Mouse (Mus musculus): ENCODE measurements at regions not wholly inside any gene's neighbourhood (a gene's known extent, or its start where the extent isn't known, plus 50 kb on each side); places are given as distances from the start of the nearest gene placed in this dataset.
"Not testable (repeated sequence)": the region's sequence is repeated elsewhere in the genome, so short reads cannot be mapped to it uniquely, and the experiment has no call there.

DNA sequence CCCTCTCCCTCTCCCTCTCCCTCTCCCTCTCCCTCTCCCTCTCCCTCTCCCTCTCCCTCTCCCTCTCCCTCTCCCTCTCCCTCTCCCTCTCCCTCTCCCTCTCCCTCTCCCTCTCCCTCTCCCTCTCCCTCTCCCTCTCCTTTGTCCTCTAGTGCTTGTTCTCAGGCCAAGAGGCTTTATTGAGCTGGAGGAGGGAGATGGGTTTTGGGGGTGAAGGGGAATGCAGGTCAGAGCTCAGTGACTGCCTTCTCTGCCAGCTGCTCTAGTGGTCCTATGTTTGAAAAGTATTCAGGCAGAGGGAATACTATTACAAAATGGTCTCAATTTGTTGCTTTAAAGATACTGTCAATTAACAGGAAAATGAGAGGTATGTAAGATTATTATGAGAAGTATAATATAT lies 251.6 kb upstream of the Ubash3b start:
- ATAC-seq (replicated peaks; ENCODE audit: low read depth, poor library complexity, severe bottlenecking), result not testable (repeated sequence)

DNA sequence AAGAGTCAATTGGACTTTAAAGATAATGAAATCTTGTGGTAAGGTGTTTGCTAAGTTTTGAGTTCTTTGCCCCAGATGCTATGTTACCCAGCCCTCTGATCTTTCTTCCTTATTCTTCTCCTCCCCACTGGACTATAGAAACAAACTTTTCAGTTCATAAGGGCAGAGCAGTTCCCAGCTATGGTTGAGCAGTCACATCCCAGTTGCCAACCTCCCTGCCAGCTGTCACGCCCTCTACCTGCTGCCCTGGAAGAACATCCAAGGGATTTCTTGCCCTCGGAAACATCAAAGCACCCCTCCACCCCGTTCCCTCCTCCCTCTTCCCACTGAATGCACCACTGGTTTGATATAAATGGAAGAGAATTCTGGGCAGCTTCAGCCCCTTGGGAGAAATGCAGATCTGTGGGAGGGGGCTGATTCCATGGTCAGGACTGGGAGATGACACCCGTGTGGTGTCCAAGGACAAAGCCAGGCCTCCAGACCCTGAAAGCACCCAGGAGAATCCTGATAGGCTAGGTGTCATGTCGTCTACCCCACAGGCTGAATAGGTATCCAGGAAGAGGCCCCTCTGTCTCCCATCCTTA lies 250.8 kb upstream of the Ubash3b start:
- no peak for ATAC-seq (replicated peaks; ENCODE audit: low read depth, poor library complexity, severe bottlenecking)

DNA sequence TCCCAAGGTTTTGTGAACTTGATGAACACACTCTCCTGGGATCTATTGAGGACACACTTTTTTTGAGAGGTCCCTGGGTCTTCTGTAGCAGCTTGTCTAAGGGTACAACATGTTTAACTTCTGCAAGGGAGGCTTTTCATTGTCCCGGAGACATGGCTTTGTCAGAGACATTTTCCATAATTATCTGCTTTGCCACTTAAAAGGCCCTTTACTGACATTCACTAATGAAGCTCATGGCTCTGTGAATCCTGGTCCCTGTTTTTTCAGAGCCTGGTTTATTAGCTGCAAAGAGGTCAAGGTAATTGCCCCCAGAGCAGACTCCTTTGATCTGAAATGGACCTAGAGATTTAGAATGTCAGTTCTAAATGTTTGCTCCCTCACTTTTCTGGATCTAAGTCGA lies 246.8 kb upstream of the Ubash3b start:
- no peak for ATAC-seq (replicated peaks; ENCODE audit: low read depth, poor library complexity, severe bottlenecking)

DNA sequence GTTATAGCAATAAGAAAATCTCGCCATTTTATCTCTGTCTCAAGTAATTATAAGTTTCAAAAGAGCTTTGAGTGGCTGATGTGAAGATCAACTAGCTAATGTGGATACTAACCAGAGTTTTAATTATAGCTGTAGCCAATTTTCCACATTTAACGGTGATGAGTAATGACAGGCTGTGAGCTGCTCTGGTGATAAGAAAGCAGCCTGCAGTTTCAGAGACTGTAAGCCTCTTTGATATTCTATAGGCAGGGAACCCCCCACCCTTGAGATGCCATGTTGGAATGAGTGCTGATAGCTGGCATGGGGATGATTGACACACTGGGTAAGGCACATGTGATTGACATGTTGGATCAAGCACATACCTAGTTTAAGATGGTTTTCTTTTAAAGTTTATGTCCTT lies 245.6 kb upstream of the Ubash3b start:
- ATAC-seq (replicated peaks; ENCODE audit: low read depth, poor library complexity, severe bottlenecking), result no peak

DNA sequence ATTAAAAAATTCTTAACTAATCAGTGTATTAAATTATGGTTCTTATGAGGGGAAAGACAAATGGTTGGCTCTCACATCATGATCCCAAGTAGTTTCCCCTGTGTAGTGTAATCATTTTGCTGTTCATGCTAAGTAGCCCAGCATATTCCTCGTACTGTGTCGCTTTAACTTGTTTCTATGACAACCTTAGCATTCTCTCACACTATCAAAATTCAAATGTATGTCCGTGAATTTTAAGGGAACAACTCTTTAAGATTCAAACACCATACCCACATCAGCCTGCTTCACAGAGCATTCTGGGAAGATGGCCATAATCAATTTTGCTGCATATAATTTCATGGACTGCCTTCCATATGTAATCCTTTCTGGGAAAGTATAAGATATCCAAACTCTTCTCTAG lies 241.4 kb upstream of the Ubash3b start:
- ATAC-seq (replicated peaks; ENCODE audit: low read depth, poor library complexity, severe bottlenecking), result no peak

DNA sequence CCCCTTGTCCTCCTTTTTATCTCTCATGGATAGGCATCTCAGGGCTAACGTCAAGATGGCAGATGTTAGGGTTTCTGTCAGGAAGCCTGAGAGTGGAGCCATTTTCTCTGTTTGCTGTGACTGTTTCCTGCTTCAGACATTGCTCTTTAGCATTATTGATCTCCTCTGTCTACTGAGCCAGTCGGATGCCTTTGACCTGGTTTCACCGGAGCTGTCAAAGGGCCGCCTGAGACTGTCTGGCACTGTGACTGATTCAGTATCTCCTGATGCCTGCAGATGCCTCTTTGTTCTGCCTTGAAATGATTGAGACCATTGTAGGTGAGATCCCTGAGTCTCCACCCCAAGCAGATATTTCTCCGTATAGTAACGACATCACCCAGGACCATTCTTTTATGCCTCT lies 239.5 kb upstream of the Ubash3b start:
- ATAC-seq (replicated peaks; ENCODE audit: low read depth, poor library complexity, severe bottlenecking), result no peak

DNA sequence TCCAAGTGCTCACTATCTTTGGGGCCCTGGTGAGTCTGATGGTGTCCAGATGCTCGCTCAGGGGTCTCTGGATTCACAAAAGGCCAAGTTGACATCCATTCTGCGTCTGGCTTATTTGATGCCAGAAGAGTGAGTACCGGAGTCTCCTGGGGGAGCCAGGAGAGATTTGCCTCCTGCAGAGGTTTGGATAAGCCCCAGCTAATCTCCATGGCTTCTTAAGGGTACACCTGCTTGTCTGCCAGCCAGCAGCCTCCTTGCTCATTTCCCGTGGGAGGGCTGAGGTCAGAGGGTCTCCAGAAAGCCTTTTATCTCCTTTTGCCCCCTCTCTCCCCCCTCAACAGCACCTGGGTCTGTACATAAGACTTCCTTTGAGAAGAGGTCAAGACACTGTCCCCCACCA lies 234.0 kb upstream of the Ubash3b start:
- no peak for ATAC-seq (replicated peaks; ENCODE audit: low read depth, poor library complexity, severe bottlenecking)

DNA sequence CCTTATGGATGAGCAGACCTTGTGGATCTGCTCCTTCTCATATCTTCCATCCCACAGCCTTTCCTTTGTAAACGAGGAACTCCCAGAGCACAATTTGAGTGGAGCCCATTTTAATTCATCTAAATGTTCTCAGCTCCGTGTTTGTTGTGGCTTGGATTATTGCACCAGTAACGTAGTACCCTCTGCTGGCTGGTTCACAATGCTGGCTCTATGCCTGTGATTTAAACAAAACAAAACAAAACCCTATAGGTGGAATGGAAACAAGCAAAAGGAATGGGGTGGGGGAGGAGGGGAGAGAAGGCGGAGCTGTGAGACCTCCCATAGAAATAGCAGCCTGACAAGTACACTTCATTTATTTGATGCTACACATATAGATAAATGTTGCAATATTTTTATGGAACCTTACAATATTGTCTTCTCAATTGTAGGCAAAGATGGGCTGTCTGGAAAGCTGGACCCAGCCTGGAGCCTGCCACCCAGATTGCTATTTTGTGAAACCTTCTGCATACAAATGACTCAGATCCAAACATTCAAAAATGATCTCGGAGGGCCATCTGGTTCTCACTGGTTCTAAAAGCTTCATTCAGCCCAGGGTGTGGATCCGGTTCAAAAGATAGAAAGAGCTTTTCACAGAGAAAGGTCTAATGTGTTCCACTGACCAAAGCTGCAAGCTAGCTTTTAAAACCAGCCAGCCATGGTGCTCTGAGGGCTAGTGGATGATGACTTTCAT lies 230.3 kb upstream of the Ubash3b start:
- no peak for ATAC-seq (replicated peaks; ENCODE audit: low read depth, poor library complexity, severe bottlenecking)

DNA sequence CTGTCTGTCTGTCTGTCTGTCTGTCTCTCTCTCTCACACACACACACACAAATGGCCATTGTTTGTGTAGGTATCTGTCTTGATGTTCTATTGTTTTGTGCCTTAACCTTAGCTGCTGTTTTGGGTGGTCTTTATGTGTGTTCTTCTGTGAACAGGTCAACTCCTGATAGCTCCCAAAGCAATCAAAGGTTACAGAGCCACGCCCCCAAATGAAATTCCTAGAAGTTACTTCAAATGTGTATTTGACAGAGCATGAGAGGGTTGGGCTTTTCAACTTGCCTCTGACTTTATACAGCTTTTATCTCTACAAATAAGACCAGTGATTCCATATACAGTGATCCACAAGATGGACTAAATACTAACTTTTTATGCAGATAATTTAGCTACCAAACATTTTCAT lies 217.8 kb upstream of the Ubash3b start:
- ATAC-seq (replicated peaks; ENCODE audit: low read depth, poor library complexity, severe bottlenecking), result no peak

DNA sequence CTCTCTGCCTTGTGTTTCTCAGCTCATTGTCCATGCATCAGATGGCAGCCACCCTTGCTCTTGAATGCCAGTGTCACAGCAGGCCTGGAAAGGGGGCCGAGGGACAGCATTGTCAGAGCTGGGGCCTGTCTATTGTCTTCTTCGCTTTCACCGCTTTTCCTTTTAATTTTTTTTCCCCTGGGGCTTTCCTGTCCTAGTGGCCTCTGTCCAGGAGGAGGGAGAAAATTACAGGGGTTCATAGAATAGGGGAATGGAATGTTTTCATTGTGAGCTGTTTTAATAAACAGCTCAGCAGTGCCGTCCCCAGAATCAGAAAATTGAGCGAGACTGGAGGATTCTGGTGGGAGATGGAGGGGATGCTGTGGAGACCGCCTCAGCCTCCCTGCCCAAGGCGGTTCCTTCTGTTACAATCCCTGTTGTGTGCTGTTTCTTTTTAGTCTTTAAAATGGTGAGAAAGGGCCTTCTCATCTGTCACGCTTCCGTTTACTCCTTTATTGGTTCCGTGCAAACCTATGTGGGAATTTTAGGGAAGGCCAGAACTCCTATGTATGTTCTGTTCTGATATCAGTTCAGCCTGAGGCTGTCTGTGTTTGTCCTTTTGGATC lies 217.2 kb upstream of the Ubash3b start:
- ATAC-seq (replicated peaks; ENCODE audit: low read depth, poor library complexity, severe bottlenecking), result no peak

DNA sequence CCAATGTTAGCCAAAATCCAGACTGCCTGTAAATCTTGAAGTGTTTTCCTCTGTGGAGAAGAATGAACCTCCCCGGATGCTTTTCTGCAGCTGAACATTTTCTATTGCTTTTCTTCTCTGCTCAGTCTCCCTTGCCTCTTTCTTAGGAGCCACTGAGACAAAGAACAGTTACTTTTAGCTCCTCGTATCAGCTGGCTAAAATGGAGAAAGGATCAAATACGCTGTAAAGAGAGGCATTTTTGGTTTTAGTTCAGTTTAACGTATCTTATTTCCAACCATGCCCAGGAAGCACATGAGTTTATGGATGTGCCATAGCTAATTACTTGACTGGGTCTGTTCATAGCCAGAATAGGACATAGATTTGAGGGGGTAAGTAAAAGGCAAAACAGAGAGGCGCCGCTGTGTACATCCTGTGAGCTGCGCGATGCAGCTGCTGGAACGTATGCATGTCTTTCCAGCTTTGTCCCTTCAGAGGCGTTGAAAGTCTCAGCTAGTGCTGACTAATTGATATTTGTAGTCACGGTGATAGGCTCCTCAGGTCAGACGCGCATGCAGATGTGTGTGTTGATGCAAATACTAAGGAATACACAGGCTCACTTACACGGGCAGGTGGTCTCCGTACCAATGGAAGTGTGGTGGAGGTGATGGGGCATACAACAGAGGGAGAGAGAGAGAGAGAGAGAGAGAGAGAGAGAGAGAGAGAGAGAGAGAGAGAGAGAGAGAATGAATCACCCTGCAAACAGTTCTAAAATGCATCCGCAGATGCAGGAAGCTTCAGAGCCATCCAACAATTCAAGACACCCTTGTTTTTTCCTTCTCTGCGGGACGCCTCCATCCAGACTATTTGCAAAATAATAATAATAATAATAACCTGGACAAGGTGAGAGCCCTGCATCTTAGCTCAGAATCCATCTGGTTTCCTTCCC lies 216.5 kb upstream of the Ubash3b start:
- no peak for ATAC-seq (replicated peaks; ENCODE audit: low read depth, poor library complexity, severe bottlenecking)

DNA sequence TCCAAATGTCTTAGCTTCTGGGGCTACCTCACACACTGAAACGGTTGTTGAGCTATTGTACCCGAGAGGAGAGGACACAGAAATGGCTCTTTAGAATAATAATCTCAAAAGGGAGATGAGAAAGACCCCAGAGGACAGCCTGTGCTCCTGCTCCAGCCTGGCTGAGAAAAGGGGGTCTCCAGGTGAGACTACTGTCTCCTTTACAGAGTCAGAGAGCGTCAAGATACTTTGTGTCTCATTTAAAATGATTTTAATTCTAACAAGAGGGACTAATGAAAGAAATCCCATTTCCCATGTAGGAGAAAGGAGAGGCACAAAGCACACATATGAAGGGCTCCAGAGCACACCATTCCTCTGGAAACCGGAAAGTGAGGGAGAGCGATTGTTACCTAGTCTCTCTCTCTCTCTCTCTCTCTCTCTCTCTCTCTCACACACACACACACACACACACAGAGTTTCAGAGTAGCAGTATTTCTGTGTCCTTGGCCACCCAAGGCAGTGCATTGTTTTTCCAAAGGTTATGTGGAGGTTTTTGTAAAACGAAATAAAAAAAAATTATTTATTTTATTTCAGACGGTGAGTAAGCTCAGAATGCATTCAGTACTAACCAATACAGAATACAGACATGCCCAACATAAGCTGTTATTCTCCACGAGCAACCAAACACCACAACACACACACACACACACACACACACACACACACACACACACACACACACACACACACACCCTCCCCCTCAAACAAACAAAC lies 215.6 kb upstream of the Ubash3b start:
- ATAC-seq (replicated peaks; ENCODE audit: low read depth, poor library complexity, severe bottlenecking), result no peak

DNA sequence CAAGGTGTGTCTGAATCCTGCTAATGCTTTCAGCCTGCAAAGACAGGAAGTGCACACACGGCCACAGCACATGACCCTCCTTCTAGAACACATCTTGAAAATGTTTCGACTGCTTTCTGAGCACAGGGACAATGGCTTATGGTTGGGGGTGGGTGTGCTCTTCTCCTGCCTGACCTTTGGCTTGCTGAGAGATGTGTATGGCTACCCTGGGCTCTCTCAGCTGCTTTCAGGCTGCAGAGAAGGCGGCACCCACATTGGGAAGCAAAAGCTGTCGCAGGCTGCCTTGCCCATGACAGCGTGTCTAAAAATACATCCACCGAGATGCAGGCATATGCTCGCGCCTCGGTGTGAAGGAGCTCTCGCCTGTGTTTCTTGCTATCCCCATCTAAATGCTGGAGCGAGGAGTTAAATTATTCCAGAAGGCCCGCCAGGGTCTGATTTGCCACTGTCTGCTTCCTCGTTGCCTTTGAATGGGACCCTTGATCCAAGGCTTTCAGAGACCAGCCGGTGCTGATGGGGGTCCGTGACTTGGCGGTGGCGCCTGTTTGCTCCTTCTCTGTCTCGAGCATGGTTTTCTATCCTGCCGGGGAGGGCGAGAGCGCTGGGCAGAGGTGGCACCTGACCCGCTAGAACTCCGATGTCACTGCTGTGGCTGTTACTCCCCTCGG lies 214.6 kb upstream of the Ubash3b start:
- no peak for ATAC-seq (replicated peaks; ENCODE audit: low read depth, poor library complexity, severe bottlenecking)

DNA sequence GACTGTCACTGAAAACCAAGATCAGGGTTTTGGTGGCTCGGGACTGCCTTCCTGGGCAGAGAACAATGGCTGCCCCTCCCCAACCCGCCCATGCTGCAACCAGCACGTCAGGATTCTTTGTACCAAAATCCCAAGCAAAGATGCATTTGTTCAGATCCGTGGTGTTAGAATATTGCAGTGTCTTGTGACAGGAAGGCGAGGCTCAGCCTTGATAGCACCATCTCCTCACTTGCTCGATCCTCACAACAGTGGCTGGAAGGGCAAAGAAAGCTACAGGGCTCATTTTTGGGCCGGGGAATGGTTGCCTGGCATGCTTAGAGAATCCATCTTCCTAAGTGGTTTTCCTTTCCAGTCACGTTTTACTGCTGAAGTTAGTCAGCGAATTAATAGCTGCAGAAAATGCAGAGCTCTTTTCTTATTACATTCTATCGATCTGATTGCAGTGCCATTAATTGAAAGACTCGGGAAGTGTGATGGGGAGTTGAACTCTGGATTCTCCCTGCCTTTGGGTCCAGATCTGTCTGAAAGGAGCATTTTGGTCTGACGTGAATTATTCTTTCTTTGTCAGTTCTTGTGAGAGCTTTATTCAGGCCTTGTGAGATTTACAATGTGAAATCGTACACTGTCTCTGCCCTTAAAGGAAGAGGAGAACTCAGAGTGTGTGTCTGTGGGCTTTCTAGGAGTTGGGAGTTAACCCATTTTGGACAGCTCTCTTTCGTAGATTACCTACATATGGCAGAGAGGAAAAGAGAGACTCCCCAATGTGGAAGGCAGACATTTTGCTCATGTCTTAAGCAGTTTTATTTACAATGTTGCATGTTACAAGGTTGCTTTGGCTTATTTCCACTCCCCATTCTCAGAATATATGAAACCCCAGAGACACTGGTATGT lies 213.3 kb upstream of the Ubash3b start:
- no peak for ATAC-seq (replicated peaks; ENCODE audit: low read depth, poor library complexity, severe bottlenecking)

DNA sequence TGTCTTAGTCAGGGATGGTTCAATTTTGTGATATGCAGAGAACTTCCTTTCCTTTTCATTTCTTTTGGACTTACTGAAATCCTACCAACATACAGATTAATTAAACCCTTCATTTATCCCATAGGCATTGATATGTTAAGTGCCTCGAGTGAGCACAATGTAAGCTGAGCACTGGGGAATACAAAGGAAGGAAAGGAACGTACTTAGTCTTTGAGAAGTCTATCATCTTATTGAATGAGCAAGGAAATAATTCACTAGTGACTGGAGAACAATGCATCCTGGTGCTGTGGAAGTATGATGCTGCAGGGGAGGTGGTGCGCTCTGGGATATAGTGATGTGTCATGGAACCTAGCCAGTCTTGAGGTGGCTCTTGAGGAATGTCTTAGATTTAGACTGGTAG lies 204.9 kb upstream of the Ubash3b start:
- ATAC-seq (replicated peaks; ENCODE audit: low read depth, poor library complexity, severe bottlenecking), result no peak

DNA sequence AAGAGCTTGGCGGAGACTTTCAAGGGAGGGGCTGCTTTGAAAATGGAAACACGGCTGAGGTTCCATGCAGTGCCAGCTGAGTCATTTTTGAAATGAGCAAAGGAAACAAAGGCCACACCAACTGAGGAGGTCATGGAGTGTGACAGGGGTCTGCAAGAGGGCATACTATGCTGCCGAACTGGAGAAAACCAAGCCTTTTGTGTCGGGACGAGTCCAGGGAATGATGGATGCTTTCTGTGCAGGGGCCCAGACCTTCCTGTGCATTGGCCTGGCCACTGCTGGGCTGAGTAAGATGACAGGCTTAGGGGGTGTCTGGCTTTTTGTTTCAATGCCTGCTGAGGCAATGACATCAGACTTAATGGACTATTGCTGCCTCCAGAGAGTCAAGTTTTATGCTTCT lies 203.8 kb upstream of the Ubash3b start:
- ATAC-seq (replicated peaks; ENCODE audit: low read depth, poor library complexity, severe bottlenecking), result no peak

DNA sequence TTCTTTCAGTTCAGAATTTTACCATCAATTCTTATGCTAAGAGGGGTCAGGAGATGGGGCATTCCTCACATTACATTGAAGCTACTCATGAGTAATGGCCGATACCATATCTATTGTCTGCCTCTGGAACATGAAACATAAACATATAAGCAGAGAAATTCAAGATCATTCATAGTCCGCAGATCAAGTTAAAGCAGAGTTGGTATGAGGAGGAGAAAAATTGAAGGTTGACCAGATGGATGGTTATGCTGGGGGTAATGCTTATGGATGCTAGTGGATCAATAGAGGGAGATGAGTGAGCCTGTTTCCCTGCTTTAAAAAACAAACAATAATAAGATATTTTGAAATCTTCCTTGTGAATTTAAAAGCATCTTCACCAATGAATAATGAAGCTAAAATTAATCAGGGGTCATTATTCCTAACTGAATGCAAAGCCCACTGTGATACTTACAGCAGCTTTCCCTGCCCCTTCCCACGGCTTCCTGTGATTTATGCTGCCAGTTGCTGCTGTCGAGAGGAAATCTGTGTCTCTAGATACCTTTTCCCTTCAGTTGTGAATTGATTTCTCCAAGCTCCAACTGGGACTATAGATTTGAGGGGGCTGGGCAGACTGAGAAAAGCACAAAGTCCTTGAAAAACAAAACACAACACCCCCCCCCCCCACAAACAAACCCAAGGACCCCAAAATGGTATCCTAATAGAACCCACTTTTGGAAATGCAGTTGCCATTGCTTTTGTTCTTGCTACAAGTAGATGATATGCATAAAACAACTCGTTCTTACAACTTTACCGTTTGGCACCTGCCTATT lies 203.1 kb upstream of the Ubash3b start:
- no peak for ATAC-seq (replicated peaks; ENCODE audit: low read depth, poor library complexity, severe bottlenecking)

DNA sequence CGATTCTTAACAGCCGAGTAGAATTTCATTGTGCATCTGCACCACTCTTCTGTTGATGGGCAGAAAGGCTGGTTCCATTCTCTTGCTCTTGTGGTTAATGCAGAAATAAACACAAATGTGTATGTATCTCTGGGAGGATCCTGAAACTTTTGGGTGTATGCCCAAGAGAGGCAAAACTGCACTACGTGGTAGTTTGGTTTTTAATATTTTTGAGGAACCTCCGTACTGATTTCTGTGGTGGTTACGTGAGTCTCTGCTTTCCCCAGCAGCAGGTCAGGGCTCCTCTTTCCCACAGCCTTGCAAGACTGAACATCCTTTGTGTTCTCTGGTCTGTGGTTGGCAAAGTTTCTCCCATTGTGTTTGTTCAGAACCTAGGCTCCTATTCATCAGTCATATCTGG lies 198.9 kb upstream of the Ubash3b start:
- no peak for ATAC-seq (replicated peaks; ENCODE audit: low read depth, poor library complexity, severe bottlenecking)

Measured in common myeloid progenitor, adult 5-6 weeks (primary cell).